Mouse (Mus musculus) kidney, embryonic 16.5 days (tissue): ENCODE results near the gene Irgq. TPM values are rescaled to one million over a fixed set of nuclear protein-coding genes. Genes with fewer than 3 reads are reported as not detected.
A peak's percentile ranks its signal among the peaks of the same experiment; 100 is the strongest.
"Not testable (repeated sequence)": the region's sequence is repeated elsewhere in the genome, so short reads cannot be mapped to it uniquely, and the experiment has no call there.

Source experiments
- ATAC-seq: fragments of 200-750 bp; cut with Nextera tagmentation; 2 replicates; pipeline ENCODE4 v1.8.0; 2017; ENCODE audit warnings: moderate TSS enrichment; ENCODE audit not compliant: low FRiP score, low TSS enrichment
- H3K27ac ChIP-seq: fragments of 300-500 bp; sonication (generic); 2 replicates; pipeline ENCODE4 v1.5.1; 2014; ENCODE audit warnings: low read length
- H3K27me3 ChIP-seq: fragments of 300-500 bp; sonication (generic); 2 replicates; pipeline ENCODE4 v1.6.1; 2014; ENCODE audit warnings: low read length, control low read depth, mixed read lengths; ENCODE audit not compliant: insufficient read depth
- H3K36me3 ChIP-seq: fragments of 300-500 bp; sonication (generic); 2 replicates; pipeline ENCODE4 v1.6.1; 2014; ENCODE audit warnings: low read length, control low read depth, mixed read lengths; ENCODE audit not compliant: insufficient read depth
- H3K4me1 ChIP-seq: fragments of 300-500 bp; sonication (generic); 2 replicates; pipeline ENCODE4 v1.6.1; 2014; ENCODE audit warnings: low read length, control low read depth, mixed read lengths; ENCODE audit not compliant: insufficient read depth
- H3K4me2 ChIP-seq: fragments of 300-500 bp; sonication (generic); replicated peaks from 2 replicates; pipeline ENCODE4 v1.6.1; 2014; ENCODE audit warnings: low read depth, low read length
- H3K4me3 ChIP-seq: fragments of 300-500 bp; sonication (generic); 2 replicates; pipeline ENCODE4 v1.5.1; 2014; ENCODE audit warnings: mild to moderate bottlenecking, low read length
- H3K9ac ChIP-seq: fragments of 300-500 bp; sonication (generic); replicated peaks from 2 replicates; pipeline ENCODE4 v1.6.1; 2014; ENCODE audit warnings: low read length
- H3K9me3 ChIP-seq: fragments of 300-500 bp; sonication (generic); 2 replicates; pipeline ENCODE4 v1.6.1; 2016; ENCODE audit warnings: low read length, control low read depth
- WGBS: fragments of 180-500 bp; shearing (Covaris S2); extraction: QIAGEN DNeasy Blood & Tissue Kit; methylation state at CpG from one replicate; pipeline ENCODE4 v1.1.7; 2014; 5-methylcytosine and 5-hydroxymethylcytosine counted together
- polyA plus RNA-seq: library from polyadenylated mRNA; unstranded; fragments of >200 nt; fragmentation: Nextera tagmentation; extraction: Ambion mirVana; gene quantifications from 2 replicates; pipeline ENCODE4 v1.2.1, GENCODE M21; 2015

Irgq gene
- 7.2 and 7.8 TPM in 2 replicates for polyA plus RNA-seq

- H3K36me3 ChIP-seq, result peaks cover 16% of the 10 kb centered on the region
- no peaks in the 10 kb centered on the region for H3K9me3 ChIP-seq
- H3K4me3 ChIP-seq, result peak within 1 kb of the TSS; percentile 79
- peak within 1 kb of the TSS; percentile 78 for H3K9ac ChIP-seq
- peaks cover 22% of the 10 kb centered on the region for H3K4me1 ChIP-seq
- H3K27ac ChIP-seq, result peak within 1 kb of the TSS; percentile 96
- ATAC-seq, result peak; percentile 93
- H3K4me2 ChIP-seq, result peak within 1 kb of the TSS; percentile 95
- H3K27me3 ChIP-seq, result no peaks in the 10 kb centered on the region
- under 1% methylated on average over 44 of the region's 44 CpGs for WGBS
These were observed at the start of gene Irgq for GRCm38 (mm10) chr7:24530062-24530931. TSS of gene Irgq (plus strand) at chr7:24530689.

- peaks cover 8% of the 10 kb centered on the region; the same call in 1 of the 2 replicates for H3K4me1 ChIP-seq
- peak overlapping the region; percentile 99 for H3K4me2 ChIP-seq
- peak; percentile 43 for ATAC-seq
- peaks cover 12% of the 10 kb centered on the region for H3K27me3 ChIP-seq
- H3K27ac ChIP-seq, result no peak overlapping the region
- no peaks in the 10 kb centered on the region for H3K36me3 ChIP-seq
- peak overlapping the region; percentile 71 for H3K4me3 ChIP-seq
- 16% methylated on average over 14 of the region's 14 CpGs for WGBS
- H3K9ac ChIP-seq, result peak overlapping the region; percentile 72
- H3K9me3 ChIP-seq, result no peaks in the 10 kb centered on the region
These were observed 49.5 kb upstream of the Irgq start for GRCm38 (mm10) chr7:24480986-24481473.

GRCm38 (mm10) chr7:24481474-24482207 is 48.8 kb upstream of the Irgq start, which contains the start of gene Cadm4:
TSS of gene Cadm4 (plus strand) at chr7:24482023.
- Histone ChIP-seq H3K36me3 (no peaks in the 10 kb centered on the region), H3K27ac (no peak within 1 kb of the TSS), H3K9ac (peak within 1 kb of the TSS; percentile 72), H3K4me2 (peak within 1 kb of the TSS; percentile 99), H3K27me3 (peaks cover 12% of the 10 kb centered on the region), H3K9me3 (no peaks in the 10 kb centered on the region), H3K4me1 (peaks cover 14% of the 10 kb centered on the region), H3K4me3 (peak within 1 kb of the TSS; percentile 71)
- peak; percentile 83 for ATAC-seq
- WGBS, result under 1% methylated on average over 50 of the region's 83 CpGs

- Histone ChIP-seq H3K4me1 (peaks cover 20% of the 10 kb centered on the region), H3K9ac (peak overlapping the region; percentile 72), H3K4me3 (peak overlapping the region; percentile 71), H3K4me2 (peak overlapping the region; percentile 99), H3K27me3 (peaks cover 12% of the 10 kb centered on the region), H3K27ac (no peak overlapping the region), H3K36me3 (no peaks in the 10 kb centered on the region), H3K9me3 (no peaks in the 10 kb centered on the region)
- 3% methylated on average over 26 of the region's 38 CpGs for WGBS
- peak; percentile 40 for ATAC-seq
These were observed 48.1 kb upstream of the Irgq start for GRCm38 (mm10) chr7:24482208-24483020.

GRCm38 (mm10) chr7:24483291-24483690 is 47.2 kb upstream of the Irgq start:
- H3K27ac ChIP-seq, H3K9ac ChIP-seq, H3K4me2 ChIP-seq, H3K36me3 ChIP-seq, ATAC-seq, H3K4me3 ChIP-seq, H3K9me3 ChIP-seq: not testable (repeated sequence)
- peaks cover 12% of the 10 kb centered on the region for H3K27me3 ChIP-seq
- H3K4me1 ChIP-seq, result peaks cover 20% of the 10 kb centered on the region
- WGBS, result 37% methylated on average over 6 of the region's 6 CpGs

GRCm38 (mm10) chr7:24485481-24485880 is 45.0 kb upstream of the Irgq start:
- H3K27me3 ChIP-seq, result peaks cover 10% of the 10 kb centered on the region
- no peaks in the 10 kb centered on the region for H3K36me3 ChIP-seq
- H3K9me3 ChIP-seq, result no peaks in the 10 kb centered on the region
- H3K27ac ChIP-seq, result no peak overlapping the region
- no peak overlapping the region for H3K4me3 ChIP-seq
- no peak overlapping the region for H3K4me2 ChIP-seq
- H3K9ac ChIP-seq, result no peak overlapping the region
- peaks cover 20% of the 10 kb centered on the region for H3K4me1 ChIP-seq
- WGBS, result 87% methylated on average over 9 of the region's 9 CpGs
- ATAC-seq, result no peak

- Histone ChIP-seq H3K9ac (no peak overlapping the region), H3K4me1 (peaks cover 13% of the 10 kb centered on the region), H3K4me3 (no peak overlapping the region), H3K36me3 (no peaks in the 10 kb centered on the region), H3K4me2 (0 out of 2 replicates have a peak overlapping the region, but pooled peaks have one; percentile 26), H3K27ac (no peak overlapping the region), H3K27me3 (peaks cover 6% of the 10 kb centered on the region), H3K9me3 (no peaks in the 10 kb centered on the region)
- ATAC-seq, result peak; percentile 53
- 29% methylated on average over 9 of the region's 9 CpGs for WGBS
These were observed 43.8 kb upstream of the Irgq start for GRCm38 (mm10) chr7:24486654-24487130.

GRCm38 (mm10) chr7:24487403-24487802 is 43.1 kb upstream of the Irgq start:
- H3K4me1 ChIP-seq, result peaks cover 12% of the 10 kb centered on the region
- no peak overlapping the region for H3K9ac ChIP-seq
- 0 out of 2 replicates have a peak, but pooled peaks have one; percentile 17 for ATAC-seq
- H3K4me2 ChIP-seq, result no peak overlapping the region
- no peak overlapping the region for H3K27ac ChIP-seq
- WGBS, result 30% methylated on average over 3 of the region's 3 CpGs
- H3K9me3 ChIP-seq, result no peaks in the 10 kb centered on the region
- H3K4me3 ChIP-seq, result no peak overlapping the region
- peaks cover 6% of the 10 kb centered on the region for H3K27me3 ChIP-seq
- no peaks in the 10 kb centered on the region for H3K36me3 ChIP-seq

GRCm38 (mm10) chr7:24488303-24488702 is 42.2 kb upstream of the Irgq start:
- Histone ChIP-seq H3K27ac (no peak overlapping the region), H3K4me1 (peaks cover 12% of the 10 kb centered on the region), H3K36me3 (no peaks in the 10 kb centered on the region), H3K27me3 (no peaks in the 10 kb centered on the region; the same call in 1 of the 2 replicates), H3K4me3 (no peak overlapping the region), H3K4me2 (no peak overlapping the region), H3K9ac (no peak overlapping the region), H3K9me3 (no peaks in the 10 kb centered on the region)
- 87% methylated on average over 8 of the region's 8 CpGs for WGBS
- ATAC-seq, result no peak
